In the genomic region with DNA sequence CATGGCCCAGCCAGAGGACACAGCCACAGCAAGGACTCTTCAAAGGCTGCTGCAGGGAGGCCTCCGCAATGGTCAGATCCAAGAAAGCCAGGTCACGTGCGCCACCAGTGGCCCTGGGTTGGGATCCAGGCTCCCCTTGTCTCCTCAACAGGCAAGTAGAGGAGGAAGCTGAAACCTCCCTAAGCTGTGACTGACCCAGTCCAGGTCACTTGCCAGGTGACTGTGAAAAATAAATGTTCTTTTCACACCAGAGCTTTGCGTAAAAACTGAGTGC, we compare ENCODE assay signal across 21 mouse cellular contexts. TPM values are rescaled to one million over a fixed set of nuclear protein-coding genes. Genes with fewer than 3 reads are reported as not detected.
DNase-seq lines count a peak whose midpoint lies in the region; ATAC-seq and TF ChIP-seq lines count a peak whose summit lies in the region.
"Had no signal": no experiment of that assay in that cellular context is flagged by ENCODE, and none has a peak within 500 bp of the region (broad histone marks: within the 10 kb centered on the region; RNA-seq: fewer than 3 reads in every experiment).

No protein-coding gene starts in this region.

- peak overlapping the region; percentile 78 for H3K27ac ChIP-seq in gastrocnemius, adult 2 months
- H3K27ac ChIP-seq in heart, adult 2 months = peak overlapping the region; percentile 64
- H3K27ac ChIP-seq in heart, embryonic 15.5 days = peak overlapping the region; percentile 75
- H3K27ac ChIP-seq in intestine, embryonic 16.5 days (ENCODE audit: low read length) = no peak overlapping the region
- H3K27ac ChIP-seq: embryonic facial prominence, embryonic 10.5 days; forebrain, embryonic 13.5 days; hindbrain, embryonic 12.5 days; hindbrain, postnatal 0 days had no signal

- TF ChIP-seq CTCF in gastrocnemius, adult 2 months (IDR thresholded peaks at IDR 0.05) = no peak
- no peak for TF ChIP-seq CTCF in heart, adult 2 months (IDR thresholded peaks at IDR 0.05)

- H3K4me2 ChIP-seq in heart, embryonic 15.5 days = no peak overlapping the region
- no peak overlapping the region for H3K4me2 ChIP-seq in intestine, embryonic 16.5 days (ENCODE audit: low read depth, low read length)
- H3K4me2 ChIP-seq: forebrain, embryonic 13.5 days; hindbrain, embryonic 12.5 days had no signal

- WGBS in heart, adult 2 months = 64% methylated on average over 4 of the region's 4 CpGs
- 78% methylated on average over 4 of the region's 4 CpGs for WGBS in heart, embryonic 15.5 days
- WGBS in intestine, embryonic 16.5 days = 82% methylated on average over 4 of the region's 4 CpGs

- H3K79me2 ChIP-seq in heart, adult 2 months (replicated peaks; ENCODE audit: control insufficient read depth, insufficient read depth, low read length) = no peaks in the 10 kb centered on the region

- ATAC-seq in heart, embryonic 15.5 days (replicated peaks; ENCODE audit: insufficient number of reproducible peaks, insufficient read depth, low FRiP score, low read depth) = no peak
- ATAC-seq in intestine, embryonic 16.5 days = no peak
- ATAC-seq: CD4-positive, CD25-positive, alpha-beta regulatory T cell, adult 4 months; forebrain, embryonic 13.5 days; forebrain, postnatal 0 days; hindbrain, postnatal 0 days had no signal

- peak; percentile 76 for TF ChIP-seq POLR2A in heart, adult 2 months (IDR thresholded peaks at IDR 0.05; ENCODE audit: insufficient read depth, low read depth, low read length)

- H3K9me3 ChIP-seq in heart, embryonic 15.5 days (replicated peaks) = no peaks in the 10 kb centered on the region
- no peaks in the 10 kb centered on the region for H3K9me3 ChIP-seq in intestine, embryonic 16.5 days (ENCODE audit: control insufficient read depth, low read length)
- H3K9me3 ChIP-seq: embryonic facial prominence, embryonic 10.5 days; forebrain, embryonic 13.5 days; G1E; hindbrain, embryonic 12.5 days had no signal

- H3K36me3 ChIP-seq in heart, adult 2 months (ENCODE audit: control insufficient read depth, insufficient read depth, low read length) = peaks cover 4% of the 10 kb centered on the region
- 0 out of 2 replicates have a peak, but pooled peaks cover 4% of the 10 kb centered on the region for H3K36me3 ChIP-seq in heart, embryonic 15.5 days
- no peaks in the 10 kb centered on the region for H3K36me3 ChIP-seq in intestine, embryonic 16.5 days (ENCODE audit: control insufficient read depth, insufficient read depth, low read length)
- H3K36me3 ChIP-seq: embryonic facial prominence, embryonic 10.5 days; G1E; hindbrain, embryonic 12.5 days had no signal

- peaks cover 9% of the 10 kb centered on the region for H3K4me1 ChIP-seq in heart, adult 2 months (ENCODE audit: control insufficient read depth, insufficient read depth, low read length)
- H3K4me1 ChIP-seq in heart, embryonic 15.5 days (replicated peaks) = peaks cover 64% of the 10 kb centered on the region
- H3K4me1 ChIP-seq in intestine, embryonic 16.5 days (ENCODE audit: control insufficient read depth, insufficient read depth, low read length) = no peaks in the 10 kb centered on the region
- H3K4me1 ChIP-seq: forebrain, embryonic 13.5 days; hindbrain, embryonic 12.5 days had no signal

- TF ChIP-seq EP300 in heart, adult 2 months (IDR thresholded peaks at IDR 0.05; ENCODE audit: insufficient read depth, low read depth, low read length) = 0 out of 2 replicates have a peak, but pooled peaks have one; percentile 55

- H3K27me3 ChIP-seq in heart, adult 2 months (ENCODE audit: control insufficient read depth, insufficient read depth, low read length) = no peaks in the 10 kb centered on the region
- no peaks in the 10 kb centered on the region for H3K27me3 ChIP-seq in heart, embryonic 15.5 days
- H3K27me3 ChIP-seq in intestine, embryonic 16.5 days (replicated peaks; ENCODE audit: control insufficient read depth, insufficient read depth, low read length) = no peaks in the 10 kb centered on the region
- H3K27me3 ChIP-seq: forebrain, embryonic 13.5 days had no signal

- intact Hi-C loops in gastrocnemius, adult 2 months (cut with DNase I) = loop anchor here (5.0 kb wide), 1 partner anchor 41 kb away; no protein-coding TSS in a partner anchor
- intact Hi-C loops in heart, adult 2 months (cut with DNase I) = no loop called here

- peak; percentile 53 for DNase-seq in gastrocnemius, adult 2 months
- no peak for DNase-seq in gastrocnemius, postnatal 4 days (ENCODE audit: low spot score in 2 of 2)
- peak in 1 of 2 experiments; percentile 52 for DNase-seq in heart, adult 2 months
- no peak for DNase-seq in heart, adult 9 months (ENCODE audit: low spot score in 2 of 2)
- no peak for DNase-seq in retina, embryonic 14.5 days (ENCODE audit: low spot score)
- DNase-seq: adrenal gland, adult 8-10 months; adrenal gland, postnatal 36 days; B cell, adult 2 months; cerebellum, adult 2 months; cerebellum, postnatal 10 days; forebrain, postnatal 0 days; kidney, adult 18-20 months had no signal

- no peak overlapping the region for H3K4me3 ChIP-seq in gastrocnemius, adult 2 months
- H3K4me3 ChIP-seq in heart, adult 2 months = no peak overlapping the region
- H3K4me3 ChIP-seq in heart, embryonic 15.5 days = no peak overlapping the region
- H3K4me3 ChIP-seq in intestine, embryonic 16.5 days (ENCODE audit: low read length) = no peak overlapping the region
- H3K4me3 ChIP-seq: embryonic facial prominence, embryonic 10.5 days; forebrain, embryonic 13.5 days; hindbrain, embryonic 12.5 days had no signal

- no peak overlapping the region for H3K9ac ChIP-seq in heart, adult 2 months (ENCODE audit: low read depth, low read length)
- H3K9ac ChIP-seq in heart, embryonic 15.5 days = 0 out of 2 replicates have a peak overlapping the region, but pooled peaks have one; percentile 16
- no peak overlapping the region for H3K9ac ChIP-seq in intestine, embryonic 16.5 days (ENCODE audit: low read depth, low read length)
- H3K9ac ChIP-seq: forebrain, embryonic 13.5 days; forebrain, postnatal 0 days; hindbrain, embryonic 12.5 days had no signal

RNA-seq across cellular contexts. Expression of gene Slco4a1, which starts 57.6 kb away (rescaled TPM):
- under 1 TPM in 1 of 2 experiments, not detected in 1; 0.15 TPM for total RNA-seq in gastrocnemius, adult 2 months (2021)
- total RNA-seq in gastrocnemius, postnatal 4 days (2021) = under 1 TPM; 0.21 to 0.69 TPM
- not detected for total RNA-seq in heart, adult 2 months (2021)
- 0.26 and 0.94 TPM in 2 replicates for polyA plus RNA-seq in heart, adult 2 months (2012; rRNA removed)
- 0.26 and 1.6 TPM in 2 replicates for polyA plus RNA-seq in heart, embryonic 15.5 days (2015; fragmentation: Nextera tagmentation; extraction: Ambion mirVana)
- polyA plus RNA-seq in intestine, embryonic 16.5 days (2015; fragmentation: Nextera tagmentation; extraction: Ambion mirVana) = 2.2 TPM in 2 replicates
- total RNA-seq: gastrocnemius, adult 18-20 months had no signal
- polyA plus RNA-seq: G1E had no signal
